Mouse (Mus musculus) retina, adult 2 months (tissue): Measurements from ENCODE around the gene Rfpl4b.
"Not testable (repeated sequence)": the region's sequence is repeated elsewhere in the genome, so short reads cannot be mapped to it uniquely, and the experiment has no call there.

Experiments
- DNase-seq: peaks from one replicate; pipeline ENCODE4 v3.0.0-alpha.2; 2012; ENCODE audit warnings: low read depth, low spot score

The Rfpl4b gene

GRCm38 (mm10) chr10:38821679-38822078 is at the start of gene Rfpl4b:
Rfpl4b (minus strand) TSS chr10:38821779.
- no peak for DNase-seq

GRCm38 (mm10) chr10:38855186-38855585 is 33.6 kb upstream of the Rfpl4b start:
- DNase-seq = no peak

GRCm38 (mm10) chr10:38850006-38850405 is 28.4 kb upstream of the Rfpl4b start:
- not testable (repeated sequence) for DNase-seq

GRCm38 (mm10) chr10:38848884-38849499 is 27.4 kb upstream of the Rfpl4b start:
- DNase-seq = peak; percentile 23

- no peak for DNase-seq
Observed at GRCm38 (mm10) chr10:38848231-38848630, 26.7 kb upstream of the Rfpl4b start.

GRCm38 (mm10) chr10:38823741-38824140 is 2.2 kb upstream of the Rfpl4b start:
- DNase-seq = no peak

- no peak for DNase-seq
Observed at GRCm38 (mm10) chr10:38806056-38806455, 15.5 kb downstream of the Rfpl4b start.

- no peak for DNase-seq
Observed at GRCm38 (mm10) chr10:38804047-38804446, 17.5 kb downstream of the Rfpl4b start.

- DNase-seq = no peak
Observed at GRCm38 (mm10) chr10:38803304-38803703, 18.3 kb downstream of the Rfpl4b start.

GRCm38 (mm10) chr10:38788612-38789011 is 33.0 kb downstream of the Rfpl4b start:
- DNase-seq = no peak
